Mouse (Mus musculus) spleen, postnatal 14 days (tissue): ENCODE results near the gene Cpped1.

ENCODE experiments used
- DNase-seq, 2 experiments: peaks; one replicate each; pipeline ENCODE4 v3.0.0; 2021 to 2022; ENCODE audit warnings: low spot score in 2 of 2

Cpped1 gene

DNA sequence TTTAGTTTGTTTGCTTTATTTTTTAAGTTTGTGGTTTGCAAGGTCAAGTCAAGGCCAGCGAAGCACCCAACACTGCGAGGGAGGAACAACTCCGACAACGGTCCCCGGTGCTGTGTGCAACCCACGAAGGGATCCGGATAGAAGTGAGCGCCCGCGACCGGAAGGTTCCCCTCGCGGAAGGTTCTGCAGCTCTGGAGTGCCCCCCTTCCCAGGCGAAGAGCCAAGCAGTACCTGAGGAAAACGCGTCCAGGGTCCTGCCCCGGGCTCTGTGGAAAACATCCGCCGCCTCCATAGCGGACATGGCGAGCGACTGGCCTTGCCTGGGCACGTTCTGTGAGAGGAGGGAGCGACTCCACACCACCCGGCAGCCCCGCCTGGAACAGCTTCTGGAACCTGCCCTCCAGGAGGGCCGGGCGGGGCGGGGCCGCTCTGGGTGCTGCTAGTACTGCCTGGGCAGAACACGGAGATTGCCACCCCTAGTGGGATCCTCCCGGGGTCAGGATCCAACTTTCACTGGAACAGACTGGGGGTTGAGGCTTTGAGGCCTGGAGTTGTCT is at the start of gene Cpped1:
Gene Cpped1, minus strand, starts transcription at position 411 of the 557 bp plus-strand sequence.
- DNase-seq: peak; percentile 78 to 83

- peak in 1 of 2 experiments; percentile 17 for DNase-seq
These were observed 31.2 kb upstream of the Cpped1 start for GRCm38 (mm10) chr16:11940477-11940876.

GRCm38 (mm10) chr16:11910801-11911200 is 1.6 kb upstream of the Cpped1 start:
- DNase-seq: no peak

GRCm38 (mm10) chr16:11909817-11910216 is 572 bp upstream of the Cpped1 start:
- DNase-seq: no peak

DNA sequence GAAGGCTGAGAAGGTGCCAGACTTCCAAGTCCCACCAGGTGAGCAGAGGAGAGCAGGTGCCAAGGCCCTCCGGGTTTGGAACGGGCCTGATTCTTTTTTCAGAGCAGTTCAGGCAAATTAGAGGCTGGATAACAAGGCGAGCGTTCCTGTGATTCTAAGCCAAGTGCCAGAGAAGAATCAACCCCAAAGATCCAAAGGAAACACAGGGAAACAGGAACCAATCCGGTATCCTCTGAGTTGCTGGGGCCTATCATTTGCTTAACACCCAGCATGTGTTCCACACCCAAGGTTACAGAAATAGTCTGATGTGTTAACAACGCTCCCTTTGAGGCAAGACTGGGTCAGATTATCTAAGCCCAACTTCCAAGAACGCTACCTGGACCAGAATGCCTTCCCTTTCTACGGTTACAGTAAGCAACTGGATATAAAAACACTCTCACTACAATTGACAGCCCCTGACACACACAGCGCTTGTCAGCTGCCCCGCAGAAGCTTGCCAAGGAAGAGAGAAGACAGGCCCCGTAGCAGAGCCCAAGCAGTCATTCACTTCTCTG is 707 bp downstream of the Cpped1 start:
- DNase-seq: no peak

GRCm38 (mm10) chr16:11907816-11908215 is 1.4 kb downstream of the Cpped1 start:
- DNase-seq: no peak

DNA sequence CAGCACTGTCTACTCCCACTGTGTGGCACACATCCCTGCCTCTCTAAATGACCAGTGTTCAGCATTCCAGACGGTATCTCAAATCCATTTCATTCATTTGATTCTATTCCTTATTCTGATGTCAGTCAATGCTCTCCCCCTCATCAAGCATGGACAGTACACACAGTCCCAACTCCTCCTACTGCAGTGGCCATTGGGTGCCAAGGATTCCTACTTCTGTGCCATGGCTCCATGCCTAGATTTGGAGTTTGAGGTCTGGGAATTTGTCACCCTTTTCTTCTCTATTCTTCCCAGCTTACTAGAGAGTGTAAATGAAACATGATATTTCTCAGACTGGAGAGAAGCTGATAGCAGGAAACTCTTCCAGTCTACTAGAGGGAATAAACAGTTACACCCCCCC is 2.3 kb downstream of the Cpped1 start:
- no peak for DNase-seq

GRCm38 (mm10) chr16:11905216-11905615 is 4.0 kb downstream of the Cpped1 start:
- DNase-seq: no peak

- DNase-seq: no peak
These were observed 7.2 kb downstream of the Cpped1 start for GRCm38 (mm10) chr16:11902007-11902406.

DNA sequence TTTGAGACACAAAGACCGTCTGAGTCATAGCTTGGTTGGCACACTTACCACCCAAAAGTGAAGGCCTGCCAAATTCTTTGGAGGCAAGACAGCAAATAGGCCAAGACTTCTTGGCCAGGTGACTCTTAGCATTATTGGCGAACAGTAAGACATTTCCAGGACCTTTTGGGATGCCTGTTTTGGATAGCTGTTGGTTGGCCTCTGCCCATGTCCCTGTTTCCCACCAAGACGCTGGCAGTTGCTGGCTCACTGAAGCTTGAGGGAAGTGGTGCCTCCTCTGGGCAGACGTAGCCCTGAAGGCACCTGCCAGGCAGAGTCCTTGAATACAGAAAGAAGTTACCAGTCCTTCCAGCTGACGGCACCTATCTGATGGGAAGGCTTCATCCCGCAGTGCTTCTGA is 8.9 kb downstream of the Cpped1 start:
- no peak for DNase-seq

DNA sequence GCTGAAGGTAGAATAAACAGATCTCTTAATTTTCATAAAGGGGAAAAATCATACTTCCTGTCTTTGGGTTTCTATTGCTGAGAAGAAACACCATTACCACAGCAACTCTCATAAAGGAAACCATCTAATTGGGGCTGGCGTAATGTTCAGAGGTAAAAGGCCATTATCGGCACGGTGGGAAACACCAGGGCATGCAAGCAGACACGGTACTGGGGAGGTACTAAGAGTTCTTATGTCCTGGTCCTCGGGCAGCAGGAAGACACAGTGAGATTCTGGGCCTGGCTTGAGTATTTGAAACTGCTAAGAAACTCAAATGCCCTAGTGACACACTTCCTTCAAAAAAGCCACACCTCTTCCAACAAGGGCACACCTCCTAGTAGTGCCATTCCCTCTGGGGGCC is 12.8 kb downstream of the Cpped1 start:
- no peak for DNase-seq

DNA sequence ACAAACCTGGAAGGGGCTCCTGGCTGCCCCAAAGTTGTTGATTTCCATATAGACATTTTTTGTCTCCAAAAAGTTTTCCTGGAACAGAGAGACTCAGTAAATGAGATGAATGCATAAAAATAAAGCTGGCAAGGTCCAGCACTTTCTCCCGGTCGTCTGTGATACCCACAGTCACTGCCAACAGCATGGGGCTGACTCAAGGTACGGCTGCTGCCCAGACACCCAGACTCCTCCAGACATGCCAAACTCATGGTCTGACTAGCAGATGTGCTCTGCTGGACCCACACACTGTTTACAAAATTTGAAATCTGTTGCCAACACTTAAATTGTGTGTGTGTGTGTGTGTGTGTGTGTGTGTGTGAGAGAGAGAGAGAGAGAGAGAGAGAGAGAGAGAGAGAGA is 14.4 kb downstream of the Cpped1 start:
- no peak for DNase-seq

DNA sequence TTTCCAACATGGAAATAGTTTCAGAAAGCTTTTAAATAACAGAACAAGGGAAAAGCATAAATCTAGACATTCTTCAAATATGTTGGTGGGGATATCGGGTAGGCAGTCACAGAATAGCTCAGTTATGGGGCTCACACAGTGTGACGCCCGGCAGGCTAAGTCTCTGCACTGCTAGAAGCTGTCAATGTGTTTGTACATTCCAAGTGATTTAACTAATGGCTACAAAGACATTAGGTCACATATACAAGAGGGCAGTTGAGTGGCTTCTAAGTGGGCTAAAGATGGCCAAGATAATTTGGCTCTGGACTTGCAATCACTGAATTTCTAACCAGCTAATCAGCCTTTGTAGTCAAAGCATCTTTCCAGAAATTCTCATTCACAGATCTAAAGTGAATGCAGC is 19.1 kb downstream of the Cpped1 start:
- no peak for DNase-seq

GRCm38 (mm10) chr16:11889741-11890140 is 19.5 kb downstream of the Cpped1 start:
- DNase-seq: no peak

DNA sequence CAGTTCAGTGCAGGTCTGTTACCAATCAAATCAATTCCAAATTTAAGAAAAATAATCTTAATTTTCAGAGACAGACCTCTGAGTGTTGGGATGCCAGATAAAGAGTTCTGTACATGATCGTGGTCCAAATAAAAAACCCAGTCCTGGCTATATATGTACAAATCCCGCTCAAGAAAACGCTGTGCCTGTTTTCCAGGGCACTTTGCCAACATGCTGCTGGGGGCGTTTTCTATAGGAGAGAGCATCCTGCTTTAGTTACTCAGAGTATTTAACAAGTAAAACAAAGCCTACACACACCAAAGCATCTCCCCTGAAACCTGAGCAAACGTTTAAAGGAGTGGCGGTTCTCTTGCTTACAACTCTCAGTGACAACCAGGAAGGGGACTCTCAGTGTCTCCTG is 27.4 kb downstream of the Cpped1 start:
- no peak for DNase-seq

DNA sequence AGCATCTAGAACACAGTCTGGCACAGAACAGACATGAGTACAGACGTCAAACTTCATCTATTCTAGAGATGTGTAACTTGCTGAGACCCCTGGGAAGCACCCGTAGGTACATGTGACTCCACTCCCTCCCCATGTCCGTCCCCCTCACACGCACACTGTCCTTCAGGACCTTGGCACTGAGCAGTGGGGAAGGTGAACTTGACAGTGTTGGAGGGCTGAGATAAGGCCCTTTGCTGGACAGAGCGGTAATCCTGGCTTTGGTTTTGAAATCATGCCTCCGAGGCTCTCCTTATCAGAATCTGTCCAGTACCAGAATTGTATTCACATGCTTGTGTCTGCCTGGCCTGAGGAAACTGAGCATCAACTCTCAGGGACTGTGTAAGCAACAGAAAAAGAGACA is 28.8 kb downstream of the Cpped1 start:
- DNase-seq: no peak

DNA sequence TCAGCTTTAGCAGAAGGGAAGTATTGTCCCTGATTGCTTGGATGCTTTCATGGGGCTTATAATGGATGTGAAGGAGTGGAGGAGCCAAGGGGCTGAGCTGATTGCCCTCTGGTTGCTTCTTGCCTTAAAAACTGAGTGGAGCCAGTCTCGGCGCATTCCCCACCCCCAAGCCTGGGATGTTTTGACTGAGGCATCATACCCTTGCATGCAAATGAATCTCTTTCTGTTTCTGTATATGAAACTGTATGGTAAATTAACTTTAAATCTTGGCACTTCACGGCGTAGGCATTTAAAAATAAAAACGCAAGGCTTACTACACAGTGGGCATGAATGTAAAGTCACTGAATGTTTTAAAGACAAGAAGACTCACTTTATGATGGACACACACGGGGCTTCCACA is 30.0 kb downstream of the Cpped1 start:
- no peak for DNase-seq

- no peak for DNase-seq
These were observed 34.0 kb downstream of the Cpped1 start for GRCm38 (mm10) chr16:11875227-11875626.

- no peak for DNase-seq
These were observed 36.0 kb downstream of the Cpped1 start for GRCm38 (mm10) chr16:11873292-11873691.

DNA sequence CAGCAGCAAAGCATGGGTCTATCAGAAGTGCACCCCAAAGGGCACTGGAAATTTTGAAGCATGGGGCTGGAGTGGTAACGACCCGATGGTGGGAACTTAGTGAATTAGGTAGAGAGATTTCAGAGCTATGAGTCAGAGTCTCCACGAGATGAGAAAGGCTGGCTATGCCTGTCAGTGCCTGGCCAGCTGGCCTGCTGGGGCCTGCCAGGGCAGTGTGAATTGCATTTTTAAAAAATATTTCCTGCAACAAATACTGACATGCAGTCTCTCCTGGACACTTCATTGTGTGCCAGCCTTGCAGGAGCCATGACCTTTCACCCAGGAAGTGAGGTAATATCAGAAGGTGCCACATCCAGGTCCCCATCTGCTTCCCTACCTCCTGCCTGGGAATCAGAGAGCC is 40.8 kb downstream of the Cpped1 start:
- no peak for DNase-seq

GRCm38 (mm10) chr16:11852716-11853605 is 56.3 kb downstream of the Cpped1 start:
- no peak for DNase-seq

DNA sequence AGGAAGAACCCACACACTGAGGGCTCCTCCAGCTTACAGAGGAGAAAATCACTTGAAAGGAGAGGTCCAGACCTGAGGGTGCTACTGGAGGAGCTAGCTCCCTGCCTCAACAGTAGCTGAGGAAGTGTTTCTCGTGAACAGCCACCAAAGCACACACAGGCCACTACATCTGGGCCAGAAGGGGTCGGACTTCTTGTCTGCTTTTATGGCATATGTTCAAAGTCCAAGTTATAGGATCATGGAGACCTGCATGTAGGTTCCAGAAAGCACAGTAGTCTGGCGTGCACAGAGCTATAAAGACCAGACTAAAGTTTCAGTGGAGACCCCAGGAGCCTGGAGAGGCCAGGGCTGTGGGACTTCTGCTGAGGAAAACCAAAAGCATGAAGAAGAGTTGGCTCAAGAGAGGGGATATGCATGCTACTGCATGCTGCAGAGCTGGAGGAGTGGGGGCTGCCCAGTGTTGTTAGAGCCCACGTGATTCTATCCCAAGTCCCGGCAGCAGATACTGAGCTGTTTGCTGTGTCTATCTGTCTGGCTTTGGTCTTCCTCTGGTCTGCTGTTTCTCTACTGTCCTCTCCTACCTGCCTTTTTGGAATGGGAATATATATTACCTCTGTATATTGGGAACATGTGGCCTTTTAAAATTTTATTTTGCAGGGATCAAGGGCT is 60.1 kb downstream of the Cpped1 start:
- no peak for DNase-seq

- DNase-seq: no peak
These were observed 63.9 kb downstream of the Cpped1 start for GRCm38 (mm10) chr16:11845309-11845708.
